Mouse (Mus musculus) olfactory bulb, adult 2 months (tissue): ENCODE measurements around the gene Krt71. TPM values are rescaled to one million over a fixed set of nuclear protein-coding genes. Genes with fewer than 3 reads are reported as not detected.

Source experiments
- H3K27ac ChIP-seq: fragments of 200-500 bp; 2 replicates; pipeline ENCODE4 v1.5.1; 2012; ENCODE audit warnings: low read depth, low read length; ENCODE audit not compliant: insufficient read depth
- H3K4me1 ChIP-seq: fragments of 200-500 bp; 2 replicates; pipeline ENCODE4 v1.6.1; 2012; ENCODE audit warnings: low read length; ENCODE audit not compliant: control insufficient read depth, insufficient read depth
- H3K4me3 ChIP-seq: fragments of 200-500 bp; 2 replicates; pipeline ENCODE4 v1.5.1; 2012; ENCODE audit warnings: mild to moderate bottlenecking, low read depth, low read length, moderate library complexity; ENCODE audit not compliant: insufficient read depth
- CTCF ChIP-seq: fragments of 200-500 bp; IDR thresholded peaks from 2 replicates; pipeline ENCODE4 v1.5.1; 2012; ENCODE audit warnings: low read depth, mild to moderate bottlenecking, low read length, moderate library complexity; ENCODE audit not compliant: insufficient read depth
- POLR2A ChIP-seq: fragments of 200-500 bp; IDR thresholded peaks from 2 replicates; pipeline ENCODE4 v1.6.1; 2012; ENCODE audit warnings: mild to moderate bottlenecking, low read depth, low read length, moderate library complexity; ENCODE audit not compliant: insufficient read depth
- WGBS: fragments of 180-500 bp; shearing (Covaris S2); methylation state at CpG from one replicate; pipeline ENCODE4 v1.1.7; 2018; 5-methylcytosine and 5-hydroxymethylcytosine counted together
- polyA plus RNA-seq: library from polyadenylated mRNA; stranded (reverse); fragments of >200 nt; gene quantifications from 2 replicates; pipeline ENCODE4 v1.2.4, GENCODE M21; 2012; ENCODE audit warnings: low replicate concordance; ENCODE audit not compliant: missing spikeins, insufficient read depth, insufficient read length

Krt71 gene
- polyA plus RNA-seq, 1 experiment: not detected

DNA sequence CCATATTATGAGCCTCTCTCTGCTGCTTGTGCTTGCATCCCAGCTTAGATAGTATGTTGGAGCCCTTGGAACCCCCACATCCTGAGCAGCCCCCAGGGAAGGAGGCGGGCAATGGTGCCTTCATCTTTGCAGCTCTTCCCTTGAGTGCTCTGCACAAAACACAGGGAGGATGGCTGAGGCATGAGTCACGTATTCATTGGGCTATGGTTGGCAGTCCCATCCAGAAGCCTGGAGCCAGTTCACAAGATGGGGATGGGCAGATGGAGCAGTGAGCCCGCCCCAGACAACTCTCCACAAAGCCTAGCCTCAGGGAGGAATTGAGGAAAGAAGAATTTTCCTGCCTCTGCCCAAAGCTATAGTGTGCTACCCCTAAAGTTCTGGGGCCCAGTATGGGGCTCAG, 27.1 kb downstream of the Krt71 start:
- WGBS: 58% methylated on average over 3 of the region's 3 CpGs
- TF ChIP-seq CTCF: no peak
- no peak for TF ChIP-seq POLR2A
- H3K4me1 ChIP-seq: peaks cover 4% of the 10 kb centered on the region; the same call in 1 of the 2 replicates

DNA sequence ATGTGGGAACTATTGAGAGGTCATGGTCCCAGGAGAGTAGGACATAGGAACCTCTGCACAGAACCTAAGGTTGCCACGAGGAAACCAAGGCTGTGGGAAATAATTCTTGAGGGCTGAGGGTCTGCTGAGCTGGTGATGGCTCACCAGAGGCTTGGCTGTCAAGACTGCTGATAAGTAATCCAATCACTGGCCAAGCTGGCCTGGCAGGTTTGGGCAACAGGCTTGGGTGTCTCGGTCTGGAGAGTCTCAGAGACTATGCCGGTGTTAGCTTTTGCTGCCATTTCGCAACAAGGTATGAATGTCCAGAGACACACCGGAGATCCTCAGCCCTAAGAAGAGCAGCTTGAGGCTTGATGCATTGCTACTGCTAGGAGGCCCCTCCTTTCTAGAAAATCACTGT, 28.6 kb downstream of the Krt71 start:
- TF ChIP-seq CTCF (no peak), POLR2A (no peak)
- Histone ChIP-seq H3K4me3 (no peak overlapping the region), H3K4me1 (peaks cover 4% of the 10 kb centered on the region; the same call in 1 of the 2 replicates), H3K27ac (no peak overlapping the region)
- 89% methylated on average over 5 of the region's 5 CpGs for WGBS

More for the DNA sequence above, 27.1 kb downstream of the Krt71 start:
- Histone ChIP-seq H3K27ac (no peak overlapping the region), H3K4me3 (no peak overlapping the region)

DNA sequence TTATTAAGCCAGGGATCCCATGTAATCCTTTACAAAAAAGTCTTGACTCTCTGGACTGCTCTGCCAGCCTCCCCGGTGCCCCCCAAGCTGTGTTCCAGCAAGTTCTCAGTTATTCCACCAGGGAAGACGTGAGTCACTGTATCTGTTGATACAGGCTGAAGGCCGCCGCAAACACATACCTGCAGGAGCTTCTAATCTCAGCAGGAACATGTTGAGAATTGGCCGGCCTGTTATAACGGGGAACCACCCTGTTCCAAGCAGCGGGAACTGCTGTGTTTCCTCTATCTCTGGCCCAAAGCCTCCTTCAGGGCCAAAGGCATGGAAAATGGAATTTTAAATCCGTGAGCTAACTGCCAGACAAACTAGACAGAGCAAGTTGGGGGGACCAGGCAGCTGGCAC, 29.2 kb downstream of the Krt71 start:
- H3K27ac ChIP-seq: no peak overlapping the region
- TF ChIP-seq POLR2A (no peak), CTCF (no peak)
- 85% methylated on average over 8 of the region's 8 CpGs for WGBS
- H3K4me1 ChIP-seq: peaks cover 4% of the 10 kb centered on the region; the same call in 1 of the 2 replicates
- H3K4me3 ChIP-seq: no peak overlapping the region

DNA sequence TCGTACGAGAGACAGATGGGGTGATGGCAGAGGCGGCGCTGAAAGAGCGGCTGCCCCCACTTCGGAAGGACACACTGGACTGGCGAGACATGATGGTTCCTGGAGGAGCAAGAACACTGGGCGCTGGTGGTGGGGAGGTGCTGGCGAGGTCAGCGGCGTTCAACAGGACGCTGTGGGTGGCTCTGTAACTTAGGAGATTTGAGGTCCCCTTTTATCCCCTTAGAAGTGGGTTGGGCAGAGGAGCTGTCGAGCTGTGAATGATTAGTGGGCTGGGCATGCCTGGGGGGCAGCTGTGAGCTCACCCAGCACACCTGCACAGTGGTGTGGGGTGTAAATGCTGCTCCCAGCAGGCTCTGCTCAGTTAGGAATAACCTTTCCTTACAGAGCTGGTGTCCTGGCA, 30.2 kb downstream of the Krt71 start, which contains the start of gene Krt5:
TSS of gene Krt5 (minus strand) at position 179 of the 400 bp plus-strand sequence.
- whole genome bisulfite sequencing: 83% methylated on average over 13 of the region's 13 CpGs

DNA sequence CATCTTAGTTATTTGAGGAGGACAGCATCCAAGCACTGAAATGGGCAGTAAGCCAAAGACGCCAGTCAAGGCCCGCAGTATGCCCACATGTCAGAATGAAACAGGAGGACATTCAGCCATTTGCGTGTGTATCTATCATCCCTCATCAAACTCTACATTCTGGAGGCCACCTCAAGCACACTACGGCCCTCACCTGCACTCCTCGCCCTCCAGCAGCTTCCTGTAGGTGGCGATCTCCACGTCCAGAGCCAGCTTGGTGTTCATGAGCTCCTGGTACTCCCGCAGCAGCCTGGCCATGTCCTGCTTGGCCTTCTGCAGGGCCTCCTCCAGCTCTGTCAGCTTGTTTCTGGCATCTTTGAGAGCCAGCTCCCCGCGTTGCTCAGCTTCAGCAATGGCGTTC, 34.2 kb downstream of the Krt71 start:
- WGBS: 77% methylated on average over 11 of the region's 11 CpGs
- Histone ChIP-seq H3K27ac (no peak overlapping the region), H3K4me3 (no peak overlapping the region), H3K4me1 (no peaks in the 10 kb centered on the region)
- TF ChIP-seq POLR2A (no peak), CTCF (no peak)

More for the DNA sequence above, 30.2 kb downstream of the Krt71 start, which contains the start of gene Krt5:
- H3K4me3 ChIP-seq: no peak within 1 kb of the TSS
- peaks cover 4% of the 10 kb centered on the region; the same call in 1 of the 2 replicates for H3K4me1 ChIP-seq
- TF ChIP-seq CTCF (no peak), POLR2A (no peak)
- H3K27ac ChIP-seq: no peak within 1 kb of the TSS

DNA sequence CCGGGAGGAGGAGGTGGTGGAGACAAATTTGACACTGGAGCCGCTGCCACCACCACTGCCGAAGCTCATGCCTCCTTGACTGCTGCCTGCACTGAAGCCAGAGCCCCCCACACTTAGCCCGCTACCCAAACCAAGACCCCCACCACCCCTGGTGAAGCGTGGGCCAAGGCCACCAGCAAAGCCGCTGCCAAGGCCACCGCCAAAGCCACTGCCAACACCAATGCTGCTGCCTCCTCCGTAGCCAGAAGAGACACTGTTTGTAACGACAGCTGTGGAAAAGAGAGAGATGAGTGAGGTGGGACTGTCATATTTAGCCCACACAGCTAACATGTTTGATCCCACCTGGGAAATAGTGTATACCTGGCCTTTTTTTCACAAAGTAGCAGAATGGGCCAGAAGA, 35.5 kb downstream of the Krt71 start:
- no peak overlapping the region for H3K27ac ChIP-seq
- no peak overlapping the region for H3K4me3 ChIP-seq
- WGBS: 87% methylated on average over 9 of the region's 9 CpGs
- TF ChIP-seq CTCF: no peak
- no peak for TF ChIP-seq POLR2A
- H3K4me1 ChIP-seq: no peaks in the 10 kb centered on the region

DNA sequence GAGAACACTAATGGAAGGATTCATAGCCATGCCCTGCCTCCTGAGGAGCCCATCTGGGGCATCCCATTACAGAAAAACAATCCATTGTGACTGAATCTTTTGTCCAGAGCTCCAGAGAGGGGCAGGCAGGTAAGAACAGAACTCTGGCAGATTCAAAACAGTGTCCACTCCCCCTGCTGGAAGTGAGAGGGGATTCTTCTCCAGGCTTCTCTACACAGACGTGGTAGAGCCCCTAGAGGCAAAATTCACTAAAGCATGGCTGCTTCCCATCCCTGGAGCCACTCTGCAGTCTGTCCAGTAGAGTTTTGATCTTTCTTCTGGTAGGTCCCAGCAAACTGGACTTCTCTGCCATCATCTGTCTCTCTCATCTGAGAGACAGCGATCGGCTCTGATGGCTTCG, 38.8 kb downstream of the Krt71 start:
- Histone ChIP-seq H3K4me3 (no peak overlapping the region), H3K4me1 (no peaks in the 10 kb centered on the region), H3K27ac (no peak overlapping the region)
- TF ChIP-seq CTCF (no peak), POLR2A (no peak)
- 87% methylated on average over 4 of the region's 4 CpGs for WGBS

DNA sequence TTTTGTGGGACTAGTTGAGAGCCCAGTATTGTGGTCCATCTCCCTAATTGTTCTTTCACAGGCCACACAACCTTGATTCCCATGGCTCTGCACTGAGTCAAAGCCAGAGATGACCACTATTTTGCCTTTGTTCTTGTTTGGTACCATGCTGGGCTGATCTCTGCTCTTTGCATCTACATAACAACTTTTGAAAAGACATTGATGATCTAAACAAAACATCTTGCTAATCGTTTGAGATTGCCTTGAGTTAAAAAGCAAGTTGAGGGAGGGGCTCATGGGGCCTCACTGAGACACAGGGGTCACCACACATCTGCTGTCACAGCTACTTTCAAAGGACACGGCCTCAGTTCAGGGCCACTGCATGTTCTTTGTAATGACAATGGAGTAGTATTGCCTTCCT, 40.5 kb downstream of the Krt71 start:
- WGBS: 36% methylated on average over 2 of the region's 2 CpGs

DNA sequence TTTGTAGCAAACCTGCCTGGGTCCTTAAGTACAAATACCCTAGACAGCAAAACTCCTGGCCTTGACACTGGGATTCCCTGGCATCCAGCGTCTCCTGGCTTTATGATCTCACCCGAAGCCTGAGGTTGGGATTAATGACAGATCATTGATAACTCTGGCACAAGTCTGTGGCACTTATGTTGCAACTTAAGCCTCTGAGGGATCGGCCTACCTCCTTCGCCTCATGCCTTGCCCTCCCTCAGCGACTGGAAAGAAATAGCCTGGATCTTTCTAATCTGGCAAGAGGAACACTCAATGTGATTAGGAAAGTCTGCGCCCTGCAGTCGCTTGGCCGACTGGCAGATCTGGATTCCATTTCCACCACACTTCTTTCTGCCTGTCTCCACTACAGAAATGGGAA, 43.0 kb downstream of the Krt71 start:
- Histone ChIP-seq H3K4me1 (no peaks in the 10 kb centered on the region), H3K27ac (no peak overlapping the region), H3K4me3 (no peak overlapping the region)
- WGBS: 85% methylated on average over 8 of the region's 8 CpGs
- TF ChIP-seq CTCF: no peak
- TF ChIP-seq POLR2A: no peak

More for the DNA sequence above, 40.5 kb downstream of the Krt71 start:
- no peak overlapping the region for H3K4me3 ChIP-seq
- TF ChIP-seq POLR2A (no peak), CTCF (no peak)
- H3K4me1 ChIP-seq: no peaks in the 10 kb centered on the region
- H3K27ac ChIP-seq: no peak overlapping the region

DNA sequence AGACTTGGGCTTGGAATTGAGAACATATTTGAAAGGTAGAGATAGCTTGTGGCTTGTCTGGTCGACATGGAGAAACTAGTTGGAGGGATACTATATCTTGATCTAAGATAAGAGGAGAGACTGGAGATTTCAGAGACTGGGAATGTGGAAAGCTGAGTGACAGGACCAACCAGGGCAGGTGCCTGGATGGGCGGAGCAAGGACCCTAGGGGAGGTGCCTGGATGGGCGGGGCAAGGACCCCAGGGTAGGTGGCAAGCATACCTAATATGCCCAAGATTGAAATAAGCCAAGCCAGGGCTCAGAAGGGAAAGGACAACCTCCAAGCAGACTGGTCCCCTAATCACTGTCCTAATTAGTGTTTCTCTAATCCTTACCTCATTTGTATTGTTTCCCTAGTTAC, 43.7 kb downstream of the Krt71 start:
- Histone ChIP-seq H3K4me1 (no peaks in the 10 kb centered on the region), H3K4me3 (no peak overlapping the region), H3K27ac (no peak overlapping the region)
- TF ChIP-seq CTCF: no peak
- TF ChIP-seq POLR2A: no peak
- 60% methylated on average over 3 of the region's 3 CpGs for WGBS
